Mouse (Mus musculus): ENCODE data around the gene Dlg1. TPM values are rescaled to one million over a fixed set of nuclear protein-coding genes. Genes with fewer than 3 reads are reported as not detected.

The Dlg1 gene
- 28.5 and 31.1 TPM in 2 replicates for polyA plus RNA-seq (2014; fragmentation: Nextera tagmentation; extraction: Ambion mirVana)

DNA sequence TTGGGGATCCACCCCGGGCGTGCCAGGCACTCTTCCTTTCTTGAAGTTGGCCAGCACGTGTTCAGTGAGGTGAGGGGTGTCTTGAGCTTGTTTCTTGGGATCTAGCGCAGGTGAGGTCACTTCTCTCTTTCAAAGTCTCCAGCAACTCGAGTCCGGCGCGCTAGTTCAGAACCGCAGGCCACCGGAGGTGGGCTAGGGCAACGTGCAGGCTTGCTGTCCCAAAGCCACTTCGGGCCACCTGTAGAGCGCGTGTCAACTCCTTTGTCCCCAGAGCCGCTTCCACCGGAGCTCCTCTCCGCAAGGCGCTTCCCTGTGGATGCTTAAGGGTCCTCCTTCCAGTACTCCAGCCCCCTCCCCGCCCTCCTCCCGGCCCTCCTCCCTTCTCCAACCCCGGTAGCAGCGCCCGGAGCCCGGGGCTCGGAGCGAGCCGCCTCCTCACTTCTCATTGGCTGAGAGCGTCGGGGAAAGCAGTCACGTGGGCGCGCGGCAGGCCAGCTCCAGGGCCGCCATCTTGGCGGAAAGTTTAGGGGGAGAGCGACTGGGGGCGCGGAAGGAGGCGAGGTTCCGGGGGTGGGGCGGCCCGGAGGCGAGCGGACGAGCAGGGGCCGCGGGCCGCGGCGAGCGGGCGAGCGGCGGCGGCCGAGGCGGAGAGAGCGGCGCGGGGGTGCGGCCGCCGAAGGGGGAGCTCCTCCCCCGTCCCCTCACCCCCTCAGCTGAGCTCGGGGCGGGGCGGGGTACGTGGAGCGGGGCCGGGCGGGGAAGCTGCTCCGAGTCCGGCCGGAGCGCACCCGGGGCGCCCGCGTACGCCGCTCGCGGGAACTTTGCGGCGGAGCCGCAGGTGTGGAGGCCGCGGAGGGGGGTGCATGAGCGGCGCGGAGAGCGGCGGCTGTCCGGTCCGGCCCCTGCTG is at the start of gene Dlg1:
Dlg1 (plus strand) TSS at position 65 of the 908 bp plus-strand sequence.
- H3K36me3 ChIP-seq (ENCODE audit: control insufficient read depth, insufficient read depth, low read length): peaks cover 33% of the 10 kb centered on the region
- no peaks in the 10 kb centered on the region for H3K27me3 ChIP-seq (replicated peaks; ENCODE audit: control insufficient read depth, insufficient read depth, low read length)
- peak within 1 kb of the TSS; percentile 97 for H3K27ac ChIP-seq (ENCODE audit: low read depth)
- peak within 1 kb of the TSS; percentile 64 for H3K4me2 ChIP-seq (ENCODE audit: low read length)
- WGBS: 0% methylated on average over 70 of the region's 95 CpGs
- peak within 1 kb of the TSS; percentile 92 for H3K9ac ChIP-seq (ENCODE audit: low read length)
- no peaks in the 10 kb centered on the region for H3K9me3 ChIP-seq (ENCODE audit: control insufficient read depth, low read length)
- H3K4me1 ChIP-seq (replicated peaks; ENCODE audit: control insufficient read depth, insufficient read depth, low read length): peaks cover 8% of the 10 kb centered on the region; the same call in 1 of the 2 replicates
- H3K4me3 ChIP-seq (ENCODE audit: low read depth, low read length): peak within 1 kb of the TSS; percentile 89
- peak; percentile 97 for ATAC-seq (replicated peaks; ENCODE audit: low FRiP score, low TSS enrichment, low read depth)
- peak; percentile 94 for DNase-seq (ENCODE audit: low spot score)

DNA sequence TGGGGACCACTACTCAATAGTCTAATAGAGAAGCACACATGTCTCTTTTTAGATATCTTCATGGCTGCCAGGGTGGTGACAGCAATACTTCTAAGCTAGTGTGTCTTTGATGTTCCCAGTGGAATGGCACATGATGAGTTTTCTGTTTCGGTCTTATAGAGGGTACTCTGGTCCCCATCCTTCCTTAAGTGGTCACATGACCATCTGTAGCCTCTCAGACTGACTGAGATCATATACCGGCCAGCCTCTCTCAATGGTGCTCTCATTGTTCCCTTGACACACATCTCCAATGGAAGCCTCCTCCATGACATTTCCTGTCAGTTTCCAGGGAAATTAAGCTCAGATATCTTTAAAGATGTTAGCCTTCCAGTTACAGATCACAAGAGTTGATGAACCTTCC is 46.9 kb upstream of the Dlg1 start:
- Histone ChIP-seq H3K4me1 (replicated peaks; ENCODE audit: control insufficient read depth, insufficient read depth, low read length) (peaks cover 9% of the 10 kb centered on the region), H3K36me3 (ENCODE audit: control insufficient read depth, insufficient read depth, low read length) (no peaks in the 10 kb centered on the region), H3K27me3 (replicated peaks; ENCODE audit: control insufficient read depth, insufficient read depth, low read length) (no peaks in the 10 kb centered on the region), H3K27ac (ENCODE audit: low read depth) (no peak overlapping the region), H3K4me3 (ENCODE audit: low read depth, low read length) (no peak overlapping the region), H3K9ac (ENCODE audit: low read length) (no peak overlapping the region), H3K9me3 (ENCODE audit: control insufficient read depth, low read length) (no peaks in the 10 kb centered on the region), H3K4me2 (ENCODE audit: low read length) (no peak overlapping the region)
- DNase-seq (ENCODE audit: low spot score) (no peak), ATAC-seq (replicated peaks; ENCODE audit: low FRiP score, low TSS enrichment, low read depth) (no peak)
- WGBS: 89% methylated on average over 2 of the region's 2 CpGs

DNA sequence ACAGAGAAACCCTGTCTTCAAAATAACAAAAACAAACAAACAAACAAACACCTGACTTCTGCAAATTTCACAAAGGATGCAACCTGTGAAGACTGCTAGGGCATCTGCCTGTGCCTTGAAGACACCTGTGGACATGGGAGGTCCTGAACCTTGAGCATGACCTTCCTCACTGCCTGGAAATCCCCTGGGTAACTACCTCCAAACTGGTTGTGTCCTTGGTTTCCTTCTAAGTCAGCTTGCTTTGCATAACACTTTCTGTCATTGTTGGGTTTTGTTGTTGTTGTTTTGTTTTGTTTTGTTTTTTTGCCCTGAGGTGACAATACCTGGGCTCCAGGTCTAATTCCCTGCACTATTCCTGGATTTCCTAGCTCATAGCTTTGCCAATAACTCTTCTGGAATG is 46.1 kb upstream of the Dlg1 start:
- Histone ChIP-seq H3K4me1 (replicated peaks; ENCODE audit: control insufficient read depth, insufficient read depth, low read length) (peaks cover 9% of the 10 kb centered on the region), H3K27me3 (replicated peaks; ENCODE audit: control insufficient read depth, insufficient read depth, low read length) (no peaks in the 10 kb centered on the region), H3K9ac (ENCODE audit: low read length) (no peak overlapping the region), H3K27ac (ENCODE audit: low read depth) (no peak overlapping the region), H3K36me3 (ENCODE audit: control insufficient read depth, insufficient read depth, low read length) (no peaks in the 10 kb centered on the region), H3K4me3 (ENCODE audit: low read depth, low read length) (no peak overlapping the region), H3K4me2 (ENCODE audit: low read length) (no peak overlapping the region), H3K9me3 (ENCODE audit: control insufficient read depth, low read length) (no peaks in the 10 kb centered on the region)
- ATAC-seq (replicated peaks; ENCODE audit: low FRiP score, low TSS enrichment, low read depth) (no peak), DNase-seq (ENCODE audit: low spot score) (no peak)

DNA sequence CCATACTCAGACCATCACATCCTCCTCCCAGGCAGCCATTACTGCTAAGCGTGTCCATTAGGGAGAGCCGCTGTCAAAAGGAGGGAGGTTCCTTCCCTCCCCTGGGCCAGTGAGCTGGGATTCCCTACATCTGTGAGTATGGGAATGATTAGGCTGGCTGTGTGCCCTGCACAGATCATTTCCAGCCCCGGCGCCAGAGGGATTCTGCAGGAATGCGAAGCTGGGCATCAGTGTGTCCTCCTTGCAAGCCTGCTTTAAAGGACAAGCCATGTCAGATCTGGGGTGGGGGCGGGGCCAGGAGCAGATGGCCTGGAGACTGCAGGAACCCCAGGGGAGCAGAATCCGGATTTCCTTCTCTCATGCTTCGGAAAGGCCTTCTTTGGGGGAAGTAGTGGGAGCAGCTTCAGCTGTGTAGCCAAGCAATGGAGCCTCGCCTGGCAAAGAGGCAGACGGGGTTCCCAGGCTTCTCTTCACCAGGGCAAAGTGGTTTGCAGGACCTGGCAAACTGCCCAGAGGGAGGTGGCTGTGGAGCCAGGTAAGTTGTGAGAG is 45.3 kb upstream of the Dlg1 start:
- DNase-seq (ENCODE audit: low spot score) (peak; percentile 69), ATAC-seq (replicated peaks; ENCODE audit: low FRiP score, low TSS enrichment, low read depth) (peak; percentile 27; the same call in 1 of the 2 replicates)
- WGBS: 19% methylated on average over 10 of the region's 10 CpGs
- Histone ChIP-seq H3K9ac (ENCODE audit: low read length) (0 out of 2 replicates have a peak overlapping the region, but pooled peaks have one; percentile 25), H3K4me1 (replicated peaks; ENCODE audit: control insufficient read depth, insufficient read depth, low read length) (peaks cover 9% of the 10 kb centered on the region), H3K9me3 (ENCODE audit: control insufficient read depth, low read length) (no peaks in the 10 kb centered on the region), H3K27me3 (replicated peaks; ENCODE audit: control insufficient read depth, insufficient read depth, low read length) (no peaks in the 10 kb centered on the region), H3K36me3 (ENCODE audit: control insufficient read depth, insufficient read depth, low read length) (no peaks in the 10 kb centered on the region), H3K4me2 (ENCODE audit: low read length) (peak overlapping the region; percentile 30), H3K4me3 (ENCODE audit: low read depth, low read length) (no peak overlapping the region), H3K27ac (ENCODE audit: low read depth) (peak overlapping the region; percentile 51; the same call in 1 of the 2 replicates)

DNA sequence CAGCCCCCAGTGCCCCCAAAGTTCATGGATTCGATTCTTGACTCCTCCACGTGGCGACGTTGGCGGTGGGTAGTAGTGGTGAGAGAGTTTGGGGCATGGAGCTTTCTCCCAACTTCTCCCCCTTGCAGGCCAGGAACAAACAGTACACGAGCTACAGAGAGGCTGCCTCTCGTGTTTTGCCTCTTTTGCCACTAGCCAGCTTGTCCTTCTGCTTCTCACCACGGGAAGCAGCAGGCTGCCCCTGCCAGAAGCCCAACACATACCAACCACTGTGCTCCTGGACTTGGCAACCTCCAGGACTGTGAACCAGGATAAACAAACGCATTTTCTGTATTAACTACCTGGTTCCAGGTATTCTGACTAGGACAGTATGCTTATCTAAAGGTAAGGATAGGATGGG is 44.6 kb upstream of the Dlg1 start:
- H3K27ac ChIP-seq (ENCODE audit: low read depth): no peak overlapping the region

DNA sequence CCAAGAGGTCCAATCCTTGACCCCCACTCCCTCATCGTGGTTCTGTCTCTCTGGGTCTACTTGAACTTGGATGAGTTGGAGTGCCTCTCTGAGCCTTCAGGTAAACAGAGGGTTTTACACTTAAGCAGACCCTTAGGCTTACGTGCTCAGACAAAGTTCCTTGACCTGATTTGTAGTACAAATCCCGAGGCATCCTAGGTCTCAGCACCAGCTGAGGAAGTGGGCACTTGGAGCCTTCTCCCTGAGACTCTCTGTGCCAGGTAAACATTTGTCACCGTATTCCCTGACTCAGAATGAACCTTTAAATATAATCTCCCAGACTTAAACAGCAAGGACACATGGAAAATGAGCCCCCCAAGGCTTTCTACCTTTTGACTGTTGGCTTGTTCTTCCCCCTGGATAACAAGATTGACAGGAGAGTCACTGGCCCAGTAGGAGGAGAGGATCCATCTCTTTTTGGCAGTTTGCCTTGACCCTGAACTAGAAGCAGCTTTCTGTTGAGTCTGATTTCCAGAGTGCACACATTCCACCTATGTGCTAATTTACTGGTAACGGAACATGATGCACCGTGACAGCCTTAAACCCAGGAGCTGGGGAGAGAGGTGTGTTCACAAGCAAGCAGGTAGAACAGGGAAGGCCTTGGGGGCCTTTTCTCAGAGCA is 43.4 kb upstream of the Dlg1 start:
- H3K27me3 ChIP-seq (replicated peaks; ENCODE audit: control insufficient read depth, insufficient read depth, low read length): no peaks in the 10 kb centered on the region
- H3K9me3 ChIP-seq (ENCODE audit: control insufficient read depth, low read length): no peaks in the 10 kb centered on the region
- no peak overlapping the region for H3K27ac ChIP-seq (ENCODE audit: low read depth)
- DNase-seq (ENCODE audit: low spot score): no peak
- no peak overlapping the region for H3K4me3 ChIP-seq (ENCODE audit: low read depth, low read length)
- WGBS: 82% methylated on average over 6 of the region's 6 CpGs
- ATAC-seq (replicated peaks; ENCODE audit: low FRiP score, low TSS enrichment, low read depth): no peak
- no peak overlapping the region for H3K9ac ChIP-seq (ENCODE audit: low read length)
- H3K4me1 ChIP-seq (replicated peaks; ENCODE audit: control insufficient read depth, insufficient read depth, low read length): peaks cover 9% of the 10 kb centered on the region
- no peaks in the 10 kb centered on the region for H3K36me3 ChIP-seq (ENCODE audit: control insufficient read depth, insufficient read depth, low read length)
- H3K4me2 ChIP-seq (ENCODE audit: low read length): no peak overlapping the region

More for the DNA sequence above, 44.6 kb upstream of the Dlg1 start:
- no peaks in the 10 kb centered on the region for H3K36me3 ChIP-seq (ENCODE audit: control insufficient read depth, insufficient read depth, low read length)
- peaks cover 9% of the 10 kb centered on the region for H3K4me1 ChIP-seq (replicated peaks; ENCODE audit: control insufficient read depth, insufficient read depth, low read length)
- H3K9ac ChIP-seq (ENCODE audit: low read length): no peak overlapping the region
- no peak overlapping the region for H3K4me3 ChIP-seq (ENCODE audit: low read depth, low read length)
- no peaks in the 10 kb centered on the region for H3K27me3 ChIP-seq (replicated peaks; ENCODE audit: control insufficient read depth, insufficient read depth, low read length)
- WGBS: 75% methylated on average over 9 of the region's 9 CpGs
- H3K9me3 ChIP-seq (ENCODE audit: control insufficient read depth, low read length): no peaks in the 10 kb centered on the region
- ATAC-seq (replicated peaks; ENCODE audit: low FRiP score, low TSS enrichment, low read depth) (no peak), DNase-seq (ENCODE audit: low spot score) (no peak)
- H3K4me2 ChIP-seq (ENCODE audit: low read length): peak overlapping the region; percentile 30; the same call in 1 of the 2 replicates

DNA sequence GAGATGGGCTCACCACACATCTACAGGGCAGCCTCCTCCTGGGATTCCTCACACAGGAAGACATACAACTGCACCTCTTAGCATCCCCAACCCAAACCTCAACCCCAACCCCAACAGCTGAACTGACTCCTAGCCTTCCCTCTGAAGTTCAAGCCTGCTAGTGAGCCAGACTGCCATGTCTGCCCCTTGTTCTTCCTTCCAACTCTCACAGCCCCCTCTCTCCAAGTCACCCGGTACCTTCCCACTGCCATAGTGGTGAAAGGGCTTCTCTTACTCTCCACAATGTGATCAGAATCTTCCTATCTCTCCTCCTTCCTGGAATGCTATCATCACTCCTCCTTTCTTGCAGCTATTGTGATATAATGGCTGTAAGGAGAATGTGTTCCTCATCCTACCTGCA is 40.9 kb upstream of the Dlg1 start:
- no peak for DNase-seq (ENCODE audit: low spot score)
- peaks cover 9% of the 10 kb centered on the region for H3K4me1 ChIP-seq (replicated peaks; ENCODE audit: control insufficient read depth, insufficient read depth, low read length)
- no peak overlapping the region for H3K9ac ChIP-seq (ENCODE audit: low read length)
- no peaks in the 10 kb centered on the region for H3K36me3 ChIP-seq (ENCODE audit: control insufficient read depth, insufficient read depth, low read length)
- no peak overlapping the region for H3K4me3 ChIP-seq (ENCODE audit: low read depth, low read length)
- no peak overlapping the region for H3K4me2 ChIP-seq (ENCODE audit: low read length)
- H3K27ac ChIP-seq (ENCODE audit: low read depth): no peak overlapping the region
- WGBS: 93% methylated on average over 1 of the region's 1 CpGs
- H3K9me3 ChIP-seq (ENCODE audit: control insufficient read depth, low read length): no peaks in the 10 kb centered on the region
- no peaks in the 10 kb centered on the region for H3K27me3 ChIP-seq (replicated peaks; ENCODE audit: control insufficient read depth, insufficient read depth, low read length)
- ATAC-seq (replicated peaks; ENCODE audit: low FRiP score, low TSS enrichment, low read depth): no peak

DNA sequence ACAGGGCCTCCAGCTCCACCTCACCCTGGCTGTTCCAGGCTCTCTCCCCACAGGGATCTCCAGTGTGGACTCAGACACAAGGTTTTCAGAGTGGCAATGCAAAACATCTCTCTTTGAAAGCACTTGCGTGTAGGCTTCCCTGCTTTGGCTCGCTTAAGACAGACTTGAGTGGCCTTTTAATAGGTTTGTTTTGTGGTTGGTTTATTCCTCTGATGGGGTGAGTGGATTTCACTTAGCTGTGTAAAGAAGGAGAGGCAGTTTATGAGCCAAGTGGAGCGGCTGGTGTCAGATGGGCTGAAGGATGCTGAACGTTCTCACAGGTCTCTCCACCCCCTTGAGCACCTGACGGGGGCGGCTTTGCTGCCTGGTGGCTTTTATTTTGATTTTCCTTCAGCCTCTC is 40.1 kb upstream of the Dlg1 start:
- H3K4me3 ChIP-seq (ENCODE audit: low read depth, low read length): no peak overlapping the region
- H3K9me3 ChIP-seq (ENCODE audit: control insufficient read depth, low read length): no peaks in the 10 kb centered on the region
- no peaks in the 10 kb centered on the region for H3K27me3 ChIP-seq (replicated peaks; ENCODE audit: control insufficient read depth, insufficient read depth, low read length)
- H3K9ac ChIP-seq (ENCODE audit: low read length): no peak overlapping the region
- H3K27ac ChIP-seq (ENCODE audit: low read depth): no peak overlapping the region
- no peak for DNase-seq (ENCODE audit: low spot score)
- ATAC-seq (replicated peaks; ENCODE audit: low FRiP score, low TSS enrichment, low read depth): no peak
- H3K36me3 ChIP-seq (ENCODE audit: control insufficient read depth, insufficient read depth, low read length): no peaks in the 10 kb centered on the region
- H3K4me2 ChIP-seq (ENCODE audit: low read length): no peak overlapping the region
- H3K4me1 ChIP-seq (replicated peaks; ENCODE audit: control insufficient read depth, insufficient read depth, low read length): peaks cover 5% of the 10 kb centered on the region
- 75% methylated on average over 6 of the region's 6 CpGs for WGBS
